In genomic region chr17:9004516-9004915, GRCm38 (mm10) we compare ENCODE assay signal across 27 mouse cellular contexts. TPM values are rescaled to one million over a fixed set of nuclear protein-coding genes. Genes with fewer than 3 reads are reported as not detected.
DNase-seq lines count a peak whose midpoint lies in the region; ATAC-seq and TF ChIP-seq lines count a peak whose summit lies in the region.
"Had no signal": no experiment of that assay in that cellular context is flagged by ENCODE, and none has a peak within 500 bp of the region (broad histone marks: within the 10 kb centered on the region; RNA-seq: fewer than 3 reads in every experiment).

No protein-coding gene starts in this region.

- no peak overlapping the region for H3K9ac ChIP-seq in forebrain, embryonic 11.5 days (ENCODE audit: low read length)
- no peak overlapping the region for H3K9ac ChIP-seq in forebrain, embryonic 16.5 days (replicated peaks; ENCODE audit: low read depth, low read length)
- H3K9ac ChIP-seq: embryonic facial prominence, embryonic 12.5 days; embryonic facial prominence, embryonic 15.5 days; forebrain, embryonic 13.5 days; forebrain, postnatal 0 days; heart, embryonic 13.5 days; hindbrain, embryonic 12.5 days; hindbrain, embryonic 15.5 days had no signal

- H3K9me3 ChIP-seq in forebrain, embryonic 11.5 days (ENCODE audit: control insufficient read depth, low read length): no peaks in the 10 kb centered on the region
- no peaks in the 10 kb centered on the region for H3K9me3 ChIP-seq in forebrain, embryonic 16.5 days (ENCODE audit: control insufficient read depth, low read length)
- H3K9me3 ChIP-seq: embryonic facial prominence, embryonic 12.5 days; embryonic facial prominence, embryonic 15.5 days; forebrain, embryonic 13.5 days; heart, embryonic 10.5 days; heart, embryonic 13.5 days; hindbrain, embryonic 12.5 days; hindbrain, embryonic 15.5 days had no signal

- no peaks in the 10 kb centered on the region for H3K36me3 ChIP-seq in forebrain, embryonic 11.5 days (ENCODE audit: control insufficient read depth, insufficient read depth, low read length)
- no peaks in the 10 kb centered on the region for H3K36me3 ChIP-seq in forebrain, embryonic 16.5 days (ENCODE audit: control insufficient read depth, insufficient read depth)
- no peaks in the 10 kb centered on the region for H3K36me3 ChIP-seq in thymus, adult 2 months (ENCODE audit: control insufficient read depth, insufficient read depth, low read length)
- H3K36me3 ChIP-seq: embryonic facial prominence, embryonic 12.5 days; embryonic facial prominence, embryonic 15.5 days; G1E; heart, embryonic 13.5 days; hindbrain, embryonic 12.5 days had no signal

- H3K4me2 ChIP-seq in forebrain, embryonic 11.5 days (ENCODE audit: low read depth, low read length, severe bottlenecking): no peak overlapping the region
- no peak overlapping the region for H3K4me2 ChIP-seq in forebrain, embryonic 16.5 days (ENCODE audit: low read length)
- H3K4me2 ChIP-seq: embryonic facial prominence, embryonic 12.5 days; embryonic facial prominence, embryonic 15.5 days; forebrain, embryonic 13.5 days; heart, embryonic 13.5 days; hindbrain, embryonic 12.5 days; hindbrain, embryonic 15.5 days had no signal

- no peak for TF ChIP-seq CTCF in thymus, adult 2 months (IDR thresholded peaks at IDR 0.05; ENCODE audit: borderline replicate concordance, control insufficient read depth, extremely low read depth, insufficient read depth, low read length, poor library complexity)

- peak; percentile 37 for DNase-seq in forebrain, embryonic 11.5 days (ENCODE audit: low spot score)
- peak; percentile 38 for DNase-seq in thymus, adult 2 months
- DNase-seq in thymus, postnatal 25 days: peak; percentile 36
- no peak for DNase-seq in embryo, embryonic 11 days
- DNase-seq in urinary bladder, postnatal 4 days (ENCODE audit: low spot score in 2 of 2): no peak
- DNase-seq: adrenal gland, postnatal 10 days; adrenal gland, postnatal 36 days; cerebellum, adult 18-20 months; cerebellum, adult 9-10 months; cerebellum, postnatal 14 days; forebrain, postnatal 0 days; gastrocnemius, postnatal 25 days; heart, adult 2 months; heart, postnatal 14 days had no signal

- H3K27me3 ChIP-seq in forebrain, embryonic 11.5 days (ENCODE audit: control insufficient read depth, insufficient read depth, low read length): no peaks in the 10 kb centered on the region
- H3K27me3 ChIP-seq in forebrain, embryonic 16.5 days (replicated peaks; ENCODE audit: control insufficient read depth, insufficient read depth, low read length): no peaks in the 10 kb centered on the region
- H3K27me3 ChIP-seq in thymus, adult 2 months (ENCODE audit: control insufficient read depth, insufficient read depth, low read length): no peaks in the 10 kb centered on the region
- H3K27me3 ChIP-seq: CH12.LX; embryonic facial prominence, embryonic 12.5 days; embryonic facial prominence, embryonic 15.5 days; forebrain, embryonic 13.5 days; heart, embryonic 13.5 days; hindbrain, embryonic 12.5 days; hindbrain, embryonic 15.5 days; Patski had no signal

- H3K27ac ChIP-seq in forebrain, embryonic 11.5 days (ENCODE audit: low read depth, low read length): no peak overlapping the region
- H3K27ac ChIP-seq in forebrain, embryonic 16.5 days (ENCODE audit: low read length): no peak overlapping the region
- no peak overlapping the region for H3K27ac ChIP-seq in thymus, adult 2 months (ENCODE audit: control insufficient read depth, insufficient read depth, low read length)
- H3K27ac ChIP-seq: embryonic facial prominence, embryonic 12.5 days; embryonic facial prominence, embryonic 15.5 days; forebrain, embryonic 13.5 days; heart, adult 2 months; heart, embryonic 10.5 days; heart, embryonic 13.5 days; hindbrain, embryonic 12.5 days; hindbrain, embryonic 15.5 days had no signal

- H3K4me1 ChIP-seq in forebrain, embryonic 11.5 days (replicated peaks; ENCODE audit: control insufficient read depth, insufficient read depth, low read length): no peaks in the 10 kb centered on the region
- no peaks in the 10 kb centered on the region for H3K4me1 ChIP-seq in forebrain, embryonic 16.5 days (replicated peaks; ENCODE audit: control insufficient read depth, insufficient read depth, low read length)
- H3K4me1 ChIP-seq in thymus, adult 2 months (replicated peaks; ENCODE audit: control insufficient read depth, insufficient read depth, low read length): peaks cover 15% of the 10 kb centered on the region
- H3K4me1 ChIP-seq: embryonic facial prominence, embryonic 12.5 days; embryonic facial prominence, embryonic 15.5 days; forebrain, embryonic 13.5 days; heart, embryonic 10.5 days; heart, embryonic 13.5 days; hindbrain, embryonic 12.5 days; hindbrain, embryonic 15.5 days had no signal

- no peak for TF ChIP-seq POLR2A in thymus, adult 2 months (IDR thresholded peaks at IDR 0.05; ENCODE audit: control insufficient read depth, extremely low read depth, insufficient read depth, low read length, poor library complexity)

- ATAC-seq in forebrain, embryonic 11.5 days (replicated peaks; ENCODE audit: low FRiP score): no peak
- ATAC-seq in forebrain, embryonic 16.5 days: no peak
- ATAC-seq in erythroblast, adult 5-6 weeks (replicated peaks; ENCODE audit: low FRiP score, poor library complexity, severe bottlenecking): no peak
- ATAC-seq: forebrain, embryonic 13.5 days; forebrain, postnatal 0 days; Patski had no signal

- WGBS in forebrain, embryonic 11.5 days: 82% methylated on average over 4 of the region's 4 CpGs
- WGBS in forebrain, embryonic 16.5 days: 89% methylated on average over 4 of the region's 4 CpGs
- 27% methylated on average over 4 of the region's 4 CpGs for WGBS in thymus, adult 2 months

- no peak overlapping the region for H3K4me3 ChIP-seq in forebrain, embryonic 11.5 days (ENCODE audit: low read depth, low read length)
- H3K4me3 ChIP-seq in forebrain, embryonic 16.5 days (replicated peaks; ENCODE audit: low read length): no peak overlapping the region
- H3K4me3 ChIP-seq in thymus, adult 2 months (ENCODE audit: control insufficient read depth, insufficient read depth, low read length): no peak overlapping the region
- H3K4me3 ChIP-seq: embryonic facial prominence, embryonic 12.5 days; embryonic facial prominence, embryonic 15.5 days; erythroblast, embryonic 14.5 days; forebrain, embryonic 13.5 days; heart, adult 2 months; heart, embryonic 10.5 days; heart, embryonic 13.5 days; hindbrain, embryonic 12.5 days; hindbrain, embryonic 15.5 days had no signal

RNA-seq across cellular contexts. Expression of gene 1700010I14Rik, which starts 16.4 kb away (rescaled TPM):
- 2.6 and 2.9 TPM in 2 replicates for polyA plus RNA-seq in forebrain, embryonic 11.5 days (2014; fragmentation: Nextera tagmentation; extraction: Ambion mirVana)
- 1.2 and 1.5 TPM in 2 replicates for polyA plus RNA-seq in forebrain, embryonic 16.5 days (2015; fragmentation: Nextera tagmentation; extraction: Ambion mirVana)
- polyA plus RNA-seq in thymus, adult 2 months (2012; rRNA removed): 2.2 and 2.4 TPM in 2 replicates
- total RNA-seq in erythroblast, adult 5-6 weeks (2015; ENCODE audit: low replicate concordance): 2.3 TPM in 1 of 2 replicates, not detected in the other
- 0.43 and 0.56 TPM in 2 replicates for total RNA-seq in erythroblast, adult 5-6 weeks (2017; ENCODE audit: low replicate concordance)
- total RNA-seq: G1E had no signal
- polyA plus RNA-seq: erythroblast, embryonic 14.5 days; G1E had no signal

Comparison
In these comparisons a context has a peak if more than half of its experiments do, and no peak if none do; other contexts are left out.
1. DNase-seq: peak in forebrain, embryonic 11.5 days (single experiment), thymus, adult 2 months (single experiment) and thymus, postnatal 25 days (single experiment); none in embryo, embryonic 11 days (single experiment) and urinary bladder, postnatal 4 days (0 of 2).